ENCODE assay signal across 20 mouse cellular contexts in genomic region chr17:80693707-80694106, GRCm38 (mm10). TPM values are rescaled to one million over a fixed set of nuclear protein-coding genes. Genes with fewer than 3 reads are reported as not detected.
DNase-seq lines count a peak whose midpoint lies in the region; ATAC-seq lines count a peak whose summit lies in the region.
"Had no signal": no experiment of that assay in that cellular context is flagged by ENCODE, and none has a peak within 500 bp of the region (broad histone marks: within the 10 kb centered on the region; RNA-seq: fewer than 3 reads in every experiment).

No protein-coding gene starts in this region.

- DNase-seq in cerebellum, postnatal 10 days = peak; percentile 30 to 37
- no peak for DNase-seq in cerebellum, adult 9-10 months
- DNase-seq in heart, postnatal 36 days = no peak
- no peak for DNase-seq in lung, postnatal 4 days
- no peak for DNase-seq in liver, embryonic 11.5 days (ENCODE audit: low spot score)
- DNase-seq: adrenal gland, adult 8-10 months; cerebellum, adult 9-11 months; kidney, adult 18-20 months; kidney, postnatal 25 days; lung, embryonic 14.5 days; right cerebral cortex, postnatal 25 days had no signal

- H3K9me3 ChIP-seq in heart, embryonic 12.5 days (replicated peaks) = no peaks in the 10 kb centered on the region
- no peaks in the 10 kb centered on the region for H3K9me3 ChIP-seq in lung, embryonic 16.5 days (ENCODE audit: control insufficient read depth, low read length)
- H3K9me3 ChIP-seq in heart, embryonic 14.5 days (ENCODE audit: control insufficient read depth, low read length) = no peaks in the 10 kb centered on the region
- H3K9me3 ChIP-seq in liver, embryonic 11.5 days (ENCODE audit: control insufficient read depth, low read length) = no peaks in the 10 kb centered on the region
- H3K9me3 ChIP-seq: forebrain, embryonic 15.5 days; liver, embryonic 12.5 days; midbrain, embryonic 13.5 days; stomach, embryonic 15.5 days had no signal

- H3K27me3 ChIP-seq in heart, embryonic 12.5 days (replicated peaks) = no peaks in the 10 kb centered on the region
- no peaks in the 10 kb centered on the region for H3K27me3 ChIP-seq in lung, embryonic 16.5 days (ENCODE audit: control insufficient read depth, insufficient read depth, low read depth, low read length)
- no peaks in the 10 kb centered on the region for H3K27me3 ChIP-seq in heart, embryonic 14.5 days (ENCODE audit: control insufficient read depth, insufficient read depth, low read length)
- H3K27me3 ChIP-seq in liver, embryonic 11.5 days (replicated peaks; ENCODE audit: control insufficient read depth, insufficient read depth, low read length) = no peaks in the 10 kb centered on the region
- H3K27me3 ChIP-seq: forebrain, embryonic 15.5 days; liver, embryonic 12.5 days; midbrain, embryonic 13.5 days; Patski; stomach, embryonic 15.5 days had no signal

- H3K4me2 ChIP-seq in heart, embryonic 12.5 days = peak overlapping the region; percentile 51
- H3K4me2 ChIP-seq in lung, embryonic 16.5 days (ENCODE audit: low read depth, low read length) = no peak overlapping the region
- peak overlapping the region; percentile 56 for H3K4me2 ChIP-seq in heart, embryonic 14.5 days (ENCODE audit: low read length)
- H3K4me2 ChIP-seq in liver, embryonic 11.5 days = no peak overlapping the region
- H3K4me2 ChIP-seq: forebrain, embryonic 15.5 days; liver, embryonic 12.5 days; lung, embryonic 14.5 days; midbrain, embryonic 13.5 days; stomach, embryonic 15.5 days had no signal

- intact Hi-C loops in heart, postnatal 36 days (cut with DNase I) = loop anchor here (2.0 kb wide), 1 partner anchor 33 kb away; no protein-coding TSS in a partner anchor

- peak overlapping the region; percentile 10; the same call in 1 of the 2 replicates for H3K4me3 ChIP-seq in heart, embryonic 12.5 days
- no peak overlapping the region for H3K4me3 ChIP-seq in lung, embryonic 16.5 days (ENCODE audit: low read length)
- H3K4me3 ChIP-seq in heart, embryonic 14.5 days (ENCODE audit: control insufficient read depth in 1 of 2, insufficient read depth in 1 of 2, low read depth in 1 of 2, low read length in 2 of 2) = peak overlapping the region in 1 of 2 experiments; percentile 18; a peak in 2 of 4 replicates
- H3K4me3 ChIP-seq in liver, embryonic 11.5 days (ENCODE audit: low read depth, low read length) = no peak overlapping the region
- H3K4me3 ChIP-seq: forebrain, embryonic 15.5 days; liver, embryonic 12.5 days; midbrain, embryonic 13.5 days; myocyte; stomach, embryonic 15.5 days had no signal

- H3K27ac ChIP-seq in heart, embryonic 12.5 days (ENCODE audit: poor library complexity, severe bottlenecking) = peak overlapping the region; percentile 3; the same call in 1 of the 2 replicates
- H3K27ac ChIP-seq in lung, embryonic 16.5 days (ENCODE audit: low read length) = peak overlapping the region; percentile 6; the same call in 1 of the 2 replicates
- H3K27ac ChIP-seq in heart, embryonic 14.5 days (replicated peaks in 1 of 2; ENCODE audit: control insufficient read depth in 1 of 2, insufficient read depth in 1 of 2, low read depth in 2 of 2, low read length in 2 of 2) = peak overlapping the region; percentile 43 to 71
- H3K27ac ChIP-seq in liver, embryonic 11.5 days (ENCODE audit: low read depth, low read length) = no peak overlapping the region
- H3K27ac ChIP-seq: forebrain, embryonic 15.5 days; liver, embryonic 12.5 days; midbrain, embryonic 13.5 days; stomach, embryonic 15.5 days had no signal

- WGBS in heart, embryonic 12.5 days = 25% methylated on average over 7 of the region's 7 CpGs
- WGBS in lung, embryonic 16.5 days = 41% methylated on average over 7 of the region's 7 CpGs
- 16% methylated on average over 7 of the region's 7 CpGs for WGBS in heart, embryonic 14.5 days
- 56% methylated on average over 7 of the region's 7 CpGs for WGBS in liver, embryonic 11.5 days

- 0 out of 2 replicates have a peak, but pooled peaks have one; percentile 41 for ATAC-seq in heart, embryonic 12.5 days (ENCODE audit: insufficient number of reproducible peaks, low FRiP score)
- no peak for ATAC-seq in lung, embryonic 16.5 days (ENCODE audit: low read depth)
- ATAC-seq in heart, embryonic 14.5 days (ENCODE audit: insufficient number of reproducible peaks, insufficient read depth, low FRiP score, low read depth) = peak; percentile 66
- ATAC-seq in liver, embryonic 11.5 days (replicated peaks; ENCODE audit: low FRiP score) = no peak
- ATAC-seq: forebrain, embryonic 15.5 days; liver, embryonic 12.5 days; midbrain, embryonic 13.5 days; Patski had no signal

- H3K4me1 ChIP-seq in heart, embryonic 12.5 days (replicated peaks) = peaks cover 52% of the 10 kb centered on the region
- H3K4me1 ChIP-seq in lung, embryonic 16.5 days (replicated peaks; ENCODE audit: control insufficient read depth, insufficient read depth, low read length) = peaks cover 25% of the 10 kb centered on the region
- peaks cover 21 to 47% of the 10 kb centered on the region in 2 experiments for H3K4me1 ChIP-seq in heart, embryonic 14.5 days (ENCODE audit: control insufficient read depth in 2 of 2, insufficient read depth in 2 of 2, low read length in 2 of 2)
- no peaks in the 10 kb centered on the region for H3K4me1 ChIP-seq in liver, embryonic 11.5 days (replicated peaks; ENCODE audit: control insufficient read depth, insufficient read depth, low read length)

- peaks cover 3% of the 10 kb centered on the region; the same call in 1 of the 2 replicates for H3K36me3 ChIP-seq in heart, embryonic 12.5 days
- no peaks in the 10 kb centered on the region for H3K36me3 ChIP-seq in lung, embryonic 16.5 days (ENCODE audit: control insufficient read depth, insufficient read depth, low read length)
- no peaks in the 10 kb centered on the region for H3K36me3 ChIP-seq in heart, embryonic 14.5 days (ENCODE audit: control insufficient read depth, insufficient read depth, low read length)
- no peaks in the 10 kb centered on the region for H3K36me3 ChIP-seq in liver, embryonic 11.5 days (ENCODE audit: control insufficient read depth, insufficient read depth, low read length)
- H3K36me3 ChIP-seq: forebrain, embryonic 15.5 days; liver, embryonic 12.5 days; midbrain, embryonic 13.5 days; stomach, embryonic 15.5 days had no signal

- H3K9ac ChIP-seq in heart, embryonic 12.5 days = no peak overlapping the region
- no peak overlapping the region for H3K9ac ChIP-seq in lung, embryonic 16.5 days (ENCODE audit: low read length)
- peak overlapping the region; percentile 51; the same call in 1 of the 2 replicates for H3K9ac ChIP-seq in heart, embryonic 14.5 days (ENCODE audit: low read length)
- H3K9ac ChIP-seq in liver, embryonic 11.5 days (ENCODE audit: low read depth, low read length) = no peak overlapping the region
- H3K9ac ChIP-seq: forebrain, embryonic 15.5 days; liver, embryonic 12.5 days; lung, embryonic 14.5 days; midbrain, embryonic 13.5 days; stomach, embryonic 15.5 days had no signal

RNA-seq across cellular contexts. Expression of gene Map4k3, which starts 34.6 kb away (rescaled TPM):
- 25.0 and 25.8 TPM in 2 replicates for polyA plus RNA-seq in heart, embryonic 12.5 days (2016; fragmentation: Nextera tagmentation; extraction: Ambion mirVana)
- 10 to 100 TPM; 23.6 to 25.2 TPM for total RNA-seq in heart, postnatal 36 days (2021)
- 42.5 and 44.0 TPM in 2 replicates for polyA plus RNA-seq in lung, embryonic 16.5 days (2015; fragmentation: Nextera tagmentation; extraction: Ambion mirVana)
- polyA plus RNA-seq in heart, embryonic 14.5 days (2014; fragmentation: Nextera tagmentation; extraction: Ambion mirVana) = 29.1 and 29.6 TPM in 2 replicates
- polyA plus RNA-seq in liver, embryonic 11.5 days (2014; fragmentation: Nextera tagmentation; extraction: Ambion mirVana) = 9.9 TPM in 2 replicates

Comparison
In these comparisons a context has a peak if more than half of its experiments do, and no peak if none do; other contexts are left out.
1. DNase-seq: peak in cerebellum, postnatal 10 days (2 of 2); none in cerebellum, adult 9-10 months (single experiment), heart, postnatal 36 days (0 of 2), lung, postnatal 4 days (0 of 2) and liver, embryonic 11.5 days (single experiment).
2. ATAC-seq: peak in heart, embryonic 12.5 days (single experiment) and heart, embryonic 14.5 days (single experiment); none in lung, embryonic 16.5 days (single experiment) and liver, embryonic 11.5 days (single experiment).
3. H3K4me2 ChIP-seq: peak in heart, embryonic 12.5 days (single experiment) and heart, embryonic 14.5 days (single experiment); none in lung, embryonic 16.5 days (single experiment) and liver, embryonic 11.5 days (single experiment).